Mouse (Mus musculus): ENCODE results near the gene Ptpre.
"Not testable (repeated sequence)": the region's sequence is repeated elsewhere in the genome, so short reads cannot be mapped to it uniquely, and the experiment has no call there.

Gene Ptpre

DNA sequence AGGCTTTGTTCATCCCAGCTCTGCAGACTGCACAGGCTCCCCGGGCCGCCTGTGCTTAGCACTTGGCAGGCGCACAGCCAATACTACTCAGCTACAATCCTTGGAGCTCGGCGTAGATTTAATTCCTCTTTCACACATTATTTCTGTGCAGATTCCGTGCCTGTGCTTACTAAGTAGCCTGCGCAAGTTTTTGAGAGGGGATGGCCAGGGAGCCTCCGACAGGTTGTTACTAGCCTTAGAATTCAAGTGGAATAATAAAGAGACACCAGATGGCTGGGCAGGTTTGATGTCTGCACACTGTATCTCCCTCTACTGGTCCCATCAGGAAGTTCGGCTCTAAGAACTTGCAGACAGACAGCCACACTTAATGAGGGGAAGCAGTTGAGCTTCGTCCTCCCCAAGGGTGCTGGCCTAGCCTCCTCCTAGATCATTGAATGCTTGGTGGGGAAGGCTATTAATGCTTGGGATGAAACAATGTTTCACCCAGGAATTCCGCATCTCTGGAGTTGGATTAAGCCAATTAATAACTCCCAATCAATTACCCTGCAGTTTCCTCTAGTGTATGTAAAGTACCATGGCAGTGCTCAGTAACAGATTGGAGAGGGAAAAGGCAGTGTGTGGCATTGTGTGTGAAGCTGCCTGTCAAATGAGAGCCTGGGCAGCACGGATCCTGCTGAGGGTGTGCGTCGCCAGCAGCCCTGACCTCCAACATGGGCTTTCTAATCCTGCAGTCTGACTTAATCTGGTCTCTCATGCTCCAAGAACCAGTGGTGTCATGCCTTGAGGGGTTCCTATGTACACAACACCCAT, 104.6 kb downstream of the Ptpre start:
- no peak for DNase-seq (ENCODE audit: low spot score in 2 of 2)

GRCm38 (mm10) chr7:135644452-135644851, 107.2 kb downstream of the Ptpre start:
- no peak for DNase-seq (ENCODE audit: low spot score in 2 of 2)

GRCm38 (mm10) chr7:135646976-135647375, 109.7 kb downstream of the Ptpre start:
- DNase-seq (ENCODE audit: low spot score in 2 of 2) = no peak

- no peak for DNase-seq (ENCODE audit: low spot score in 2 of 2)
Measured at GRCm38 (mm10) chr7:135648821-135649220, 111.5 kb downstream of the Ptpre start.

DNA sequence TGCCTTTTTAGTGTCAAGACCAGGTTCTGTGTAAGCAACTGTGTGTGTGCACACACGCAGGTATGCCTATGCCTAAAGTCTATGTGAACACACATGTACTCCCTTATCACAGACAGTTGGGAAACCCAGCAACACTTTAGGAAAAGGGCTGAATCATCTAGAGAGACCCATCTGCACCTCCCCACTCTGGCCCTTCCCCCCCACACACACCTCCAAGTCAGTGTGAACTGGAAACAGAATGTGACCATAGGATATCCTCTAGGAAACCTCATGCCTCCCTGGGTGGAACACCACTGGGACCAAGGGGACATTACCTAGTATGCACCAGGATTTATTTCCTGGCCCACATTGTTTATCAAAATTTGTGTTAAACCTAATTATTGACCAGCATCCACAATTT, 112.0 kb downstream of the Ptpre start:
- no peak for DNase-seq (ENCODE audit: low spot score in 2 of 2)

DNA sequence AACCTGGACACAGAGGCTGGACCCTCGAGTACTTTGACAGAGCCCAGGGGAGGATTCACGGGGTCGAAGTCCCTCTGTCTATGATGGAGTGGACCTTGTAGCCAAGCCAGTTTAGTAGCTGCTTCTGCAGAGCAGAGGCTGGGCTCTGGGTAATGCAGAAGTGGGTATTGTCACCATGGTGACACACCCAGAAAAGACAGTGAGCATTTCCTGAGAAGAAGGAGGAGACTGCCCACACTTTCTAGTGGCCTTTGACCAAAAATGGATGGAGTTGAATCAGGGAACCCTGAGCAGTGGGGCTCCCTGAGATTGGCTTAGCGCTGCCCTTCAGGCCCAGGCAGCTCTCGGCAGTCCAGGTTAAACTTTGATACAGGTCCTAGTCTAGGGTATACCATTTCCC, 112.8 kb downstream of the Ptpre start:
- DNase-seq (ENCODE audit: low spot score in 2 of 2) = no peak

DNA sequence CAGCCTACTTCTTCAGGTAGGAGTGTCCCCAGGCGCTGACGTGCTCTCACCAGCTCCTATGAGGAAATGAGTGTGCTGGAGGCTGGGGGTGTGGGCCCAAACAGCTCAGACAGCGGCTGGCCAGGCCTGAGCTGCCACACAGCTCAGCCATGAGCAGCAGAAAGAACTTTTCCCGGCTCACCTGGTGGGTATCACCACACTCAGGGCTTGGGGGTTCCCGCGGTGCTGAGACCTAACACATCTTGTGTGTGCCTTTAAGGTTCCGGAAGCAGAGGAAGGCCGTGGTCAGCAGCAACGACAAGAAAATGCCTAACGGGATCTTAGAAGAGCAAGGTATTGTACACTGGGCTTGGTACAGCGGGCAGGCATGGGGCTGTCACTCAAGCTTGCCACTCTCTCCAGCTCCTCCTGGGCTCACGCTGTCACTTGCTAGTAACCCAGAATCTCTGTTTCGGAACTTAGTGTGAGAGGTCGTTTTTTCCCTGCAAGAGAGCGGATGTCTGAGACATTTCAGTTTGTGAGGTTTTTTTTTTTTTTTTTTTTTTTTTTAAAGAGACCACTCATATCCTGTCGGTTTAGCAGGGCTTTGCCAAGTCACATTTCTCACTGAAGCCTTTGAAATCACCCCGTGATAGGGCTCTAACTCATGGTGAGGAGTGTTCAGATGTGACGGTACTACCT, 114.7 kb downstream of the Ptpre start:
- DNase-seq (ENCODE audit: low spot score in 2 of 2) = no peak

DNA sequence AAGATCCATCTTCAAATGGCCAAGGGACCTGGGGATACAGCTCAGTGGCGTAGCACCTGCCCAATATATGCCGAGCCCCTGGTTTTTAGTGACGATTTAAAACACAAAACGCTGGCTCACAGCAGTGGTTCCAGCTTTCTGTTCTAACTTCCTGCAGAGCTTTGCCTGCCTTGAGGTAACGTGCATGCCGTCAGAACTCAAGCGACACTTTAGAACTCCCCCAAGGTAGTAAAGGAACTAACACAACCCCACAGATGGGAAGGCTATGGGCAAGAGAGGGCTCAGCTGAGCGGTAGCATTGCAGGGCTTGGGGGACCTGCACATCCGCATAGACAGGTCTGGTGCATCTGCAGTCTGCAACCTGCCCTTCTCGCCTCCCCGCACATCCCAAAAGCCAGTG, 115.5 kb downstream of the Ptpre start:
- DNase-seq (ENCODE audit: low spot score in 2 of 2) = no peak

- no peak for DNase-seq (ENCODE audit: low spot score in 2 of 2)
Measured at GRCm38 (mm10) chr7:135653601-135654000, 116.3 kb downstream of the Ptpre start.

DNA sequence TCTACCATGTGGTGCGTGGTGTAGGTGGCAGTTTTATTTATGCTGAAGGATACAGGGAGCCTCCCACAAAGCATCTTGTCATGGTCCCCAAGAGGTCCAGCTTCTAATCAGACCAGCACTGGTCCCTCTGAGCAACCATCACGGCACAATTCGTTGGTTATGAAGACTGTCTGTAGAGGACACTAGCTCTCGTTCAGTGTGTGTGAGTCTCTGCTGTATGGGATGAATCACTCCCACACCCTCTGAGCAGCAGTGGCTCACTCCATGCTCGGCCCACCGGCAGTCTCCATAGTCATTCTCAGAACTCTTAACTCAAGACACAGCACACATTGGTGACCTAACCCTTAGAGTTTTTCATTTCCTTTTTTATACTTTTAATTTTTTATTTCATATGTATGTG, 117.0 kb downstream of the Ptpre start:
- DNase-seq (ENCODE audit: low spot score in 2 of 2) = no peak

DNA sequence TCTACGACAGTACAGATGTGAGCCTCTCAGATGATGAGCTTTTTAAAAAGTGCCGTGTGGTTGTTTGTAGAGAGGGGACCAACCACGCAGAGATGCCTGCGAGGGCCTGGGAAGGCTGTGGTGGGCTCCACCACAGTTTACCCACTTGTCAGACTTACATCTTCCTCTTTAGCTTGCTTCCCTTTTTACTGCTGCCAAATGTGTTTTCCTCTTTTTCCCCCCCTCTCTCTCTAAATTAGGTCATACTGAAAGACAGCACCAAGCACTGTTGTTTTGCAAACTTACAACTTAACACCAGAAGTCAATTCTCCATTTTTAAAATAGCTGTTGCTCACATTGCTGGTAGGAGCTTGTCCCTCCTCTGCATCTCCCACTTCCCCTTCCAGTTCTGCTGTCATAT, 117.8 kb downstream of the Ptpre start:
- no peak for DNase-seq (ENCODE audit: low spot score in 2 of 2)

DNA sequence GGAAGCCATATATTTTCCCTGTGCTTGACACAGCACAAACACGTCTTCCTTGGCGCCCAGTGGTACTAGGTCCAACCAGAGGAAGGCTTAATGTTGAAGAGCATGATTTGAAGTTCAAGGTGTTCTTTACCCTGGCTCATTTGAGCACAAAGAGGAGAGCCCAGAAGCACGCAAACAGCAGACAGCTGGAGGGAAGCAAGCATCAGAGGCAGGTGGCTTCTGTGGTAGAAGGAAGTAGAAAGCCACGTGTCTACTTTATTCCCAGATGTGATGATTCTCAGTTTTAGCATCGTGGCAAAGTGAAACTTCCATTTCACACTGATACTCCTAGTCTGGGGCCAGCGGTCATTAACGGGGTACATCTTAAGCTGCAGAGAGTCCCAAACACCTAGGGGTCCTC, 120.9 kb downstream of the Ptpre start:
- no peak for DNase-seq (ENCODE audit: low spot score in 2 of 2)

- no peak for DNase-seq (ENCODE audit: low spot score in 2 of 2)
Measured at GRCm38 (mm10) chr7:135659314-135659935, 122.1 kb downstream of the Ptpre start.

DNA sequence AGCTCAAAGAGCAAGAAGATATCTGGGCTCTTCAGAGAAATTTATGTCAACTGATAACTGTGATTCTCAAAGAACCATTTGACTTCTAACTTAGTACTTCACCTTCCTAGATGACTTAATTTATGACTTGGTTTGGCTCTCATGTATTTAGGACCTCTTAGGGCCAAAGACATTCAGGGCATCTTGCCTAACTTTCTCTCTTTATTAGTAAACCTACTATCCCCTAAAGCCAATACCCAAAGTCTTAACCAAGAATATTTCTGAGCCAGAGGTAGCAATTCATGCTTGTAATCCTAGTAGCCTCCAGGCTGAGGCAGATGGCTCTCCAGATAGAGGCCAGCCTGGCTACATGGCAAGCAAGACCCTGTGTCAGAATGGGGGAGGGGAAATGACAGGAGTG, 123.0 kb downstream of the Ptpre start:
- DNase-seq (ENCODE audit: low spot score in 2 of 2) = no peak

GRCm38 (mm10) chr7:135664211-135664610, 126.9 kb downstream of the Ptpre start:
- DNase-seq (ENCODE audit: low spot score in 2 of 2) = no peak

DNA sequence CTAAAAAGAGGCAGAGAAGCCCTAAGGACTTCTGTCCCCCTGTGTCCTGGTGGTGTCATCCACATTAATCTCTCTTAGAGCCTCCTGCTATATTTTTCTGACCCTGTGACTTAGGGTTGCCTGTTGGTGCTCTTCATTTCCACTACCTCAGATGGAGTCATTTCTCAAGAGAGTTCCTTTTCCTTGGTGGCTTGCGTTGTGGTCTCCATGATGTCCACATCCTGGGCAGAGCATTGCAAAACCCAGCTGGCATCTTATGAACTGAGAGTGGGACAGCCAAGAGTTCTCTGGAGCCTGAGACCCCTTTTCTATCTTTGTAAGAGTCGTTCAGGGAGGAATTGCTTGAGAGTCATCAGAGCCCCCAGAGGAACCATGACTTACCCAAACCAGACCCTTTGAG, 129.0 kb downstream of the Ptpre start:
- no peak for DNase-seq (ENCODE audit: low spot score in 2 of 2)

DNA sequence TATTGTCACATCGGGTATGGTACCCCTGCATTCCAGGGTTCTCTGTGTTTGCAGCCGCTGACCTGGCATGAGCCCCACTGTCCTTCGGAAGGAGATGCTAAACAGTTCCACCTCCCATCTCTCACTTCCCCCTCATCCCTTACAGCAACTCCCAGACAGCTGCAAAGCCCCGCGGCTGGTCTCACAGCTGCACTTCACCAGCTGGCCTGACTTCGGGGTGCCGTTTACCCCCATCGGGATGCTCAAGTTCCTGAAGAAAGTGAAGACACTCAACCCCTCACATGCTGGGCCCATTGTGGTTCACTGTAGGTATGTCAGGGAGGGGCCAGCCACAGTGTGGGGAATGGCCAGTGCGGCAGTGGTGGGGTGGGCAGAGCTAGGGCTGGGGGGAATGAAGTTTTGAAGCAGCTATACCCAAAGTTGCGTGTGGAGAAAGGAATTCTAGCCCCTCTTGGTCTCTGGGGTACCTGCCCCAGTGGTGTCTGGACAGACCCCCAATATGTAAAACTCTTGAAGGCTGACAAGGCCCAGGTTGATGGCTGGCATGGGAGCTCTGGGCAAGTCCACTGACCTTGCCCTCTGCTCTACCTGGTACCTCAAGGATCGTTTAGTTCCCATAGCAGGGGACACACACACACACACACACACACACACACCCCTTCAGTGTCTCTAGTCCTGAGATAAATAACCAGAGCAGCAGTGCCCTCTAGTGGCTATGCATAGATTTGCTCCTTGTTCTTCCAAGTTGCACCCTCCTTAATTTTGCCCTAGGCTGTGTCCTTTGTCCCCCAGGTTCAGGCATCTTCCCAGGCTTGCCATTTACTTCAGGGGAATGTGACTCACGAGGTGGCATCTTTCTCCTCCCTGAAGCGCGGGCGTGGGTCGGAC, 131.8 kb downstream of the Ptpre start:
- DNase-seq (ENCODE audit: low spot score in 2 of 2) = no peak

DNA sequence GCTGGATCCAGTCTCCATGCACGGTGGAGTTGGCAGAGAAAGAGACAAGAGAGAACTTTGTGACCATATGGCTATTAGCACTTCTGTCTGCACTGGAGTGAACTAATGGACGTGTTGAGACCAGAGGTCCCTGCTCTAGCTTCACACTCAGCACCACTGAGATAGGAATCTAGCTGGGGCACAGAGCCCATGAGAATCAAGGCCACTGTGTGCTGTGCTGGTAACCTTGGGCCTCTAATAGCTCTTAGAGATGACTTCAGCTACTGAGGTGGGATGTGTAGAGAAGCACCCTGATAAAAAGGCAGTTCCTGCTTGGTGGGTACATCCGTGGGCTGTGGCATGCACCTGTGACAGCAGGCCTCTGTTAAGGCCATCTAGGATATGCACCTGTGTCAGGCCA, 136.3 kb downstream of the Ptpre start:
- no peak for DNase-seq (ENCODE audit: low spot score in 2 of 2)

DNA sequence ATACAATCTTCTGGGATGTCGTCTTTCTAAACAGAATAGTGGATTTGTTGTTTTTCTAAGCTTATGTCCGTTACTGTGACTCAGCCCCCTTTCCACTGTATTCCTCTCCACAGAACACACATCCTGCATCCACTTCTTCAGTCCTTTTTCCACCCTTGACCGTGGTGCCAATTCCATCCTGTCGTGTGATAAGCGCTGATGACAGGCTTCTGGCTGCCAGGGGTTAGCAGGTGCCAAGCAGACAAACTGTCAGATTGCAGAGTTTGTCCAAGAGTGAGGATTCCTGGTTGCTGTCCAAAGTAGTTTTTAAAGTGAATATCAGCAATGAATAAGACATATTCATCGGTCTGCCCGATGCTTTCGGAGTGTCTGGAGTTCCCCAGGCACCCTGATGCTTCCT, 139.4 kb downstream of the Ptpre start:
- DNase-seq (ENCODE audit: low spot score in 2 of 2) = no peak

DNA sequence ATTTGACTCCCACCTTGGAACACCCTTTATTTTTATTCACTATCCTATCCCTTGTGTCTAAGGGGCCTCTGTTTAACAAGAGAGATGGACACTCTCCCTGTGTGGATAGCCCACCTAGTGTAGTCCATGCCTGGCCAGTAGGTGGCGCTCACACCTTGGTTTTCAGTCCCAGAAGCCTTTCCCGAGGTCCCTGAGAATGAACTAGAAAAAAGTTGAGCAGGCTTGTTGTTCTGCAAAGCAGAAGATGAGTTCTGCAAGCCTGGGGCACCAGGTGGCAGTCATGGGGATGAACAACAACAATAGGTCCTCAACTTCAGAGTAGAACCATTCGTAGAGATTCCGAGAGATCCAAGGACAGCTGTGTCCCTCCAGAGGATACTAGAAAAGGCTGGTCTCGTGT, 143.1 kb downstream of the Ptpre start:
- DNase-seq (ENCODE audit: low spot score in 2 of 2) = peak; percentile 45 to 71

DNA sequence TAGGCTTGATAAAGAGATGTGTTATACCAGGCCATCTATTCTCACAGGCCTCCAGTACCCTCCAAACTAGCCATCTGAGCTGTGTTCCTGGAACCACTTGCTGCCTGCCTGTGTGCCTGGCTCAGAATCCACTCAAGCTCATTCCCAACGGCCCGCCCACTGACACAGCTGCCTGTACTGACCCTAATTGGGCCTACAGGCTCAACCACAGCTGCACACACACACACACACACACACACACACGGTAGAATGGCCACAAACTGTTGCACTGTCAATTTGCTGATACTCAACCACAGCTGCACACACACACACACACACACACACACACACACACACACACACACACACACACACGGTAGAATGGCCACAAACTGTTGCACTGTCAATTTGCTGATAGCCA, 146.8 kb downstream of the Ptpre start:
- DNase-seq (ENCODE audit: low spot score in 2 of 2) = not testable (repeated sequence)

DNA sequence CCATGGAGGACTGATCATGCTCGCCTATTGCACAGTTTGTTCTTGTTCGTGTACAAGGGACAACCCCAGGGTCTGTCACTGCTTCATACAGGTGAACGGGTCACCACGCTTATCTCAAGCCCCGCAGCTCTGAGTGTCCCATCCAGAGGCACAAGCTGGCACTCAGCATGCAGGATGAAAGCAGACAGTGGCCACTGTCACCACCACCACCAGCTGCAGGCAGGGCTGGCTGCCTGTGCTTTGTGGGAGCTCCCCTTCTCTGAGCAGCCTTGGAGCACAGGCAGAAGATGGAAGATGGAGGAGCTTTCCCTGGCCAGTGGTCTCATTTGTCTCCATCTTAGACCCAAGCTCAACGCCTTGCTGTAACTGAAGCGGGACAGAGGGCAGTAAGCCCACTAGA, 147.7 kb downstream of the Ptpre start:
- no peak for DNase-seq (ENCODE audit: low spot score in 2 of 2)

Data from urinary bladder, postnatal 4 days (tissue).